Mouse (Mus musculus): Measurements from ENCODE around the gene Fto. TPM values are rescaled to one million over a fixed set of nuclear protein-coding genes. Genes with fewer than 3 reads are reported as not detected.

Gene Fto
- polyA plus RNA-seq, 1 experiment = 11.9 TPM

DNA sequence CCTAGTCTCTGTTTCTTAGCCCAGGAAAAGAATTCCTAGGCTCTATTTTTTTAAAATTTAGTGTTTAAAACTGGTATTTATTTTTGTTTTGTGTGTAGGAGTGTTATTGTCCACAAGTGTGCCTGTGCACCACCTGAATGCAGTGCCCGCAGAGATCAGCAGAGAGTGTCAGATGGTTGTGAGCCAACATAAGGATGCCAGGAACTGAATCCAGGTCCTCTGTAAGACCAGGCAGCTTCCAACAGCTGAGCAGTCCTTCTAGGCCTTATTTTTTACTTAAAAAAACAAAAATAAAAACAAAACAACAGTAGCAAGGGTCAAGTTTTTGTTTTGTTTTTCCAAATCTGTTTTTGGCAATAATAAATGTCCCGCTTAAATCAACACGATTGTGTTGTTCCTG lies 69.9 kb downstream of the Fto start:
- DNase-seq (ENCODE audit: low read depth in 1 of 2, low spot score in 2 of 2) = no peak
- Histone ChIP-seq H3K27me3 (ENCODE audit: control insufficient read depth, insufficient read depth, low read length) (no peaks in the 10 kb centered on the region), H3K4me3 (ENCODE audit: extremely low read depth, insufficient read depth, insufficient read length) (no peak overlapping the region), H3K36me3 (ENCODE audit: control insufficient read depth, insufficient read depth, low read length) (no peaks in the 10 kb centered on the region), H3K27ac (ENCODE audit: insufficient read depth, low read length) (no peak overlapping the region), H3K4me1 (ENCODE audit: control insufficient read depth, insufficient read depth, insufficient read length) (no peaks in the 10 kb centered on the region; the same call in 1 of the 2 replicates)
- TF ChIP-seq CTCF (IDR thresholded peaks at IDR 0.05; ENCODE audit: extremely low read depth, insufficient read depth, insufficient read length, insufficient replicate concordance) (no peak), POLR2A (IDR thresholded peaks at IDR 0.05; ENCODE audit: low read depth, low read length) (no peak)
- 86% methylated on average over 3 of the region's 3 CpGs for WGBS

DNA sequence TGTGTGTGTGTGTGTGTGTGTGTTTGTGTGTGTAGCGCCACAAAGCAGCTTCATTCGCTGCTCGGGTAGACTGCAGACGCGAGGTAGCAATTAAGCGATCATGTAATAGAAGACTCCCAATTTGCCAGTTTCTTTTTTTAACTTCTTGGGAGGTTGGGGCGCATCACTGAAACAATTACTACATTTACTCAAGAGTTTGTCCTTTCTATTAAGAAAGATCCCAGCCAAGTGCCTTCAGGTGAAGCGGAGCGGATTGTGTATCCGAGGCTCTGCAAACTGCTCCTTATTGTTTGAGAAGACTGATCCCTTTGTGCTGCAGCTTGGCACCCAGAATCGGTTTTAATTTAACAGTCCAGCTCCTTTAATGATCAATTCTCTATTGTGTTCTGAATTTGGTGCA lies 70.5 kb downstream of the Fto start:
- no peaks in the 10 kb centered on the region; the same call in 1 of the 2 replicates for H3K4me1 ChIP-seq (ENCODE audit: control insufficient read depth, insufficient read depth, insufficient read length)
- TF ChIP-seq CTCF (IDR thresholded peaks at IDR 0.05; ENCODE audit: extremely low read depth, insufficient read depth, insufficient read length, insufficient replicate concordance) = no peak
- no peak for TF ChIP-seq POLR2A (IDR thresholded peaks at IDR 0.05; ENCODE audit: low read depth, low read length)
- H3K36me3 ChIP-seq (ENCODE audit: control insufficient read depth, insufficient read depth, low read length) = no peaks in the 10 kb centered on the region
- DNase-seq (ENCODE audit: low read depth in 1 of 2, low spot score in 2 of 2) = no peak
- 92% methylated on average over 11 of the region's 11 CpGs for WGBS
- H3K27me3 ChIP-seq (ENCODE audit: control insufficient read depth, insufficient read depth, low read length) = no peaks in the 10 kb centered on the region
- no peak overlapping the region for H3K27ac ChIP-seq (ENCODE audit: insufficient read depth, low read length)
- no peak overlapping the region for H3K4me3 ChIP-seq (ENCODE audit: extremely low read depth, insufficient read depth, insufficient read length)

GRCm38 (mm10) chr8:91384389-91384788 lies 71.1 kb downstream of the Fto start:
- Histone ChIP-seq H3K4me3 (ENCODE audit: extremely low read depth, insufficient read depth, insufficient read length) (no peak overlapping the region), H3K27ac (ENCODE audit: insufficient read depth, low read length) (no peak overlapping the region), H3K27me3 (ENCODE audit: control insufficient read depth, insufficient read depth, low read length) (no peaks in the 10 kb centered on the region), H3K4me1 (ENCODE audit: control insufficient read depth, insufficient read depth, insufficient read length) (no peaks in the 10 kb centered on the region; the same call in 1 of the 2 replicates), H3K36me3 (ENCODE audit: control insufficient read depth, insufficient read depth, low read length) (no peaks in the 10 kb centered on the region)
- TF ChIP-seq POLR2A (IDR thresholded peaks at IDR 0.05; ENCODE audit: low read depth, low read length) (no peak), CTCF (IDR thresholded peaks at IDR 0.05; ENCODE audit: extremely low read depth, insufficient read depth, insufficient read length, insufficient replicate concordance) (no peak)
- 94% methylated on average over 3 of the region's 3 CpGs for WGBS
- no peak for DNase-seq (ENCODE audit: low read depth in 1 of 2, low spot score in 2 of 2)

- no peak overlapping the region for H3K4me3 ChIP-seq (ENCODE audit: extremely low read depth, insufficient read depth, insufficient read length)
- H3K4me1 ChIP-seq (ENCODE audit: control insufficient read depth, insufficient read depth, insufficient read length) = no peaks in the 10 kb centered on the region; the same call in 1 of the 2 replicates
- TF ChIP-seq POLR2A (IDR thresholded peaks at IDR 0.05; ENCODE audit: low read depth, low read length) (no peak), CTCF (IDR thresholded peaks at IDR 0.05; ENCODE audit: extremely low read depth, insufficient read depth, insufficient read length, insufficient replicate concordance) (no peak)
- whole genome bisulfite sequencing = 95% methylated on average over 7 of the region's 7 CpGs
- no peak overlapping the region for H3K27ac ChIP-seq (ENCODE audit: insufficient read depth, low read length)
- no peaks in the 10 kb centered on the region for H3K27me3 ChIP-seq (ENCODE audit: control insufficient read depth, insufficient read depth, low read length)
- no peaks in the 10 kb centered on the region for H3K36me3 ChIP-seq (ENCODE audit: control insufficient read depth, insufficient read depth, low read length)
- no peak for DNase-seq (ENCODE audit: low read depth in 1 of 2, low spot score in 2 of 2)
Measured at GRCm38 (mm10) chr8:91385808-91386207, 72.5 kb downstream of the Fto start.

GRCm38 (mm10) chr8:91390369-91391020 lies 77.2 kb downstream of the Fto start:
- H3K27me3 ChIP-seq (ENCODE audit: control insufficient read depth, insufficient read depth, low read length) = no peaks in the 10 kb centered on the region
- H3K36me3 ChIP-seq (ENCODE audit: control insufficient read depth, insufficient read depth, low read length) = no peaks in the 10 kb centered on the region
- no peak overlapping the region for H3K4me3 ChIP-seq (ENCODE audit: extremely low read depth, insufficient read depth, insufficient read length)
- DNase-seq (ENCODE audit: low read depth in 1 of 2, low spot score in 2 of 2) = no peak
- 68% methylated on average over 9 of the region's 9 CpGs for WGBS
- no peaks in the 10 kb centered on the region for H3K4me1 ChIP-seq (ENCODE audit: control insufficient read depth, insufficient read depth, insufficient read length)
- no peak for TF ChIP-seq POLR2A (IDR thresholded peaks at IDR 0.05; ENCODE audit: low read depth, low read length)
- H3K27ac ChIP-seq (ENCODE audit: insufficient read depth, low read length) = no peak overlapping the region

DNA sequence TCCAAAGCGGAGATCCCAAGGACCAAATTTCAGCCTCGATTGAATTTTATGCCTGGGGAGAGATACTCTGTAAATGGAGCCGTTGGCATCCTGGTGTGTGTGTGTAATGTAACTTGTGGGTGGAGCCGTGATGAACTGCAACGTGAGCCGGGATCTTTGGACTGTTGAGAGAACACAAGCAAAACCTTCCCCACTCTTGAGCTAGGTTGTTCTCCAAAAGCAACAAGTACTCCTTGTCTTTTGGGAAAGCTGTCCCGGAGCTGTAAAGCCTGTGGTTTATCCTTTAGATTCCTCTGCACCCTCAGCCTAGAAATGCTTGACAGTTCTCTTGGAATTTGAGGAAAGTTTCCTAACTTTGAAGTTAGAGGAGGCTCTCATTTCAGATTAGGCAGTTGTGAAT lies 78.9 kb downstream of the Fto start:
- no peaks in the 10 kb centered on the region for H3K36me3 ChIP-seq (ENCODE audit: control insufficient read depth, insufficient read depth, low read length)
- no peaks in the 10 kb centered on the region for H3K4me1 ChIP-seq (ENCODE audit: control insufficient read depth, insufficient read depth, insufficient read length)
- H3K27me3 ChIP-seq (ENCODE audit: control insufficient read depth, insufficient read depth, low read length) = no peaks in the 10 kb centered on the region
- TF ChIP-seq CTCF (IDR thresholded peaks at IDR 0.05; ENCODE audit: extremely low read depth, insufficient read depth, insufficient read length, insufficient replicate concordance) (no peak), POLR2A (IDR thresholded peaks at IDR 0.05; ENCODE audit: low read depth, low read length) (no peak)
- no peak overlapping the region for H3K27ac ChIP-seq (ENCODE audit: insufficient read depth, low read length)
- no peak overlapping the region for H3K4me3 ChIP-seq (ENCODE audit: extremely low read depth, insufficient read depth, insufficient read length)
- DNase-seq (ENCODE audit: low read depth in 1 of 2, low spot score in 2 of 2) = no peak
- WGBS = 93% methylated on average over 7 of the region's 7 CpGs

- H3K4me1 ChIP-seq (ENCODE audit: control insufficient read depth, insufficient read depth, insufficient read length) = no peaks in the 10 kb centered on the region
- WGBS = 73% methylated on average over 6 of the region's 6 CpGs
- H3K4me3 ChIP-seq (ENCODE audit: extremely low read depth, insufficient read depth, insufficient read length) = no peak overlapping the region
- H3K27me3 ChIP-seq (ENCODE audit: control insufficient read depth, insufficient read depth, low read length) = no peaks in the 10 kb centered on the region
- no peak for DNase-seq (ENCODE audit: low read depth in 1 of 2, low spot score in 2 of 2)
- TF ChIP-seq CTCF (IDR thresholded peaks at IDR 0.05; ENCODE audit: extremely low read depth, insufficient read depth, insufficient read length, insufficient replicate concordance) = no peak
- TF ChIP-seq POLR2A (IDR thresholded peaks at IDR 0.05; ENCODE audit: low read depth, low read length) = no peak
- no peaks in the 10 kb centered on the region for H3K36me3 ChIP-seq (ENCODE audit: control insufficient read depth, insufficient read depth, low read length)
- no peak overlapping the region for H3K27ac ChIP-seq (ENCODE audit: insufficient read depth, low read length)
Measured at GRCm38 (mm10) chr8:91395340-91396055, 82.2 kb downstream of the Fto start.
